Mouse (Mus musculus): ENCODE results near the gene Pdlim5. TPM values are rescaled to one million over a fixed set of nuclear protein-coding genes. Genes with fewer than 3 reads are reported as not detected.
"Not testable (repeated sequence)": the region's sequence is repeated elsewhere in the genome, so short reads cannot be mapped to it uniquely, and the experiment has no call there.

Gene Pdlim5
- 10 to 100 TPM; 16.7 to 21.0 TPM for total RNA-seq (2021)

GRCm38 (mm10) chr3:142395520-142396193 is at the start of gene Pdlim5:
Pdlim5 (minus strand) TSS chr3:142395696.
- intact Hi-C loops (cut with DNase I): no loop called here
- peak; percentile 77 to 83 for DNase-seq (ENCODE audit: low spot score in 2 of 2)

GRCm38 (mm10) chr3:142443710-142444043 is 48.2 kb upstream of the Pdlim5 start:
- no peak for DNase-seq (ENCODE audit: low spot score in 2 of 2)
- intact Hi-C loops (cut with DNase I): loop anchor here (2.0 kb wide), 1 partner anchor 149 kb away; no protein-coding TSS in a partner anchor

GRCm38 (mm10) chr3:142443006-142443709 is 47.7 kb upstream of the Pdlim5 start:
- intact Hi-C loops (cut with DNase I): loop anchor here (2.0 kb wide), 1 partner anchor 148 kb away; no protein-coding TSS in a partner anchor
- DNase-seq (ENCODE audit: low spot score in 2 of 2): peak; percentile 53 to 70

- intact Hi-C loops (cut with DNase I): loop anchor here (2.0 kb wide), 1 partner anchor 147 kb away; no protein-coding TSS in a partner anchor
These were observed 46.7 kb upstream of the Pdlim5 start for GRCm38 (mm10) chr3:142442161-142442560.

GRCm38 (mm10) chr3:142441142-142441541 is 45.6 kb upstream of the Pdlim5 start:
- DNase-seq (ENCODE audit: low spot score in 2 of 2): no peak
- intact Hi-C loops (cut with DNase I): no loop called here

More at GRCm38 (mm10) chr3:142442161-142442560, 46.7 kb upstream of the Pdlim5 start:
- no peak for DNase-seq (ENCODE audit: low spot score in 2 of 2)

- intact Hi-C loops (cut with DNase I): no loop called here
- no peak for DNase-seq (ENCODE audit: low spot score in 2 of 2)
These were observed 44.7 kb upstream of the Pdlim5 start for GRCm38 (mm10) chr3:142440191-142440590.

- no peak for DNase-seq (ENCODE audit: low spot score in 2 of 2)
- intact Hi-C loops (cut with DNase I): no loop called here
These were observed 44.1 kb upstream of the Pdlim5 start for GRCm38 (mm10) chr3:142439591-142440093.

GRCm38 (mm10) chr3:142438630-142439029 is 43.1 kb upstream of the Pdlim5 start:
- DNase-seq (ENCODE audit: low spot score in 2 of 2); intact Hi-C loops (cut with DNase I): not testable (repeated sequence)

GRCm38 (mm10) chr3:142436824-142437223 is 41.3 kb upstream of the Pdlim5 start:
- intact Hi-C loops (cut with DNase I): no loop called here
- DNase-seq (ENCODE audit: low spot score in 2 of 2): no peak

- intact Hi-C loops (cut with DNase I): no loop called here
- DNase-seq (ENCODE audit: low spot score in 2 of 2): no peak
These were observed 40.7 kb upstream of the Pdlim5 start for GRCm38 (mm10) chr3:142436212-142436611.

GRCm38 (mm10) chr3:142434786-142435168 is 39.3 kb upstream of the Pdlim5 start:
- DNase-seq (ENCODE audit: low spot score in 2 of 2): no peak
- intact Hi-C loops (cut with DNase I): no loop called here

GRCm38 (mm10) chr3:142434127-142434785 is 38.8 kb upstream of the Pdlim5 start:
- DNase-seq (ENCODE audit: low spot score in 2 of 2): no peak
- intact Hi-C loops (cut with DNase I): no loop called here

GRCm38 (mm10) chr3:142431481-142431880 is 36.0 kb upstream of the Pdlim5 start:
- DNase-seq (ENCODE audit: low spot score in 2 of 2): no peak
- intact Hi-C loops (cut with DNase I): no loop called here

- no peak for DNase-seq (ENCODE audit: low spot score in 2 of 2)
- intact Hi-C loops (cut with DNase I): no loop called here
These were observed 34.6 kb upstream of the Pdlim5 start for GRCm38 (mm10) chr3:142430048-142430447.

- intact Hi-C loops (cut with DNase I): no loop called here
- no peak for DNase-seq (ENCODE audit: low spot score in 2 of 2)
These were observed 31.3 kb upstream of the Pdlim5 start for GRCm38 (mm10) chr3:142426806-142427205.

- intact Hi-C loops (cut with DNase I): no loop called here
- no peak for DNase-seq (ENCODE audit: low spot score in 2 of 2)
These were observed 28.6 kb upstream of the Pdlim5 start for GRCm38 (mm10) chr3:142424134-142424533.

- DNase-seq (ENCODE audit: low spot score in 2 of 2): no peak
- intact Hi-C loops (cut with DNase I): no loop called here
These were observed 28.0 kb upstream of the Pdlim5 start for GRCm38 (mm10) chr3:142423501-142423917.

GRCm38 (mm10) chr3:142422229-142422628 is 26.7 kb upstream of the Pdlim5 start:
- intact Hi-C loops (cut with DNase I): no loop called here
- no peak for DNase-seq (ENCODE audit: low spot score in 2 of 2)

- intact Hi-C loops (cut with DNase I): no loop called here
- no peak for DNase-seq (ENCODE audit: low spot score in 2 of 2)
These were observed 26.0 kb upstream of the Pdlim5 start for GRCm38 (mm10) chr3:142421470-142421869.

GRCm38 (mm10) chr3:142417996-142418395 is 22.5 kb upstream of the Pdlim5 start:
- intact Hi-C loops (cut with DNase I): no loop called here
- DNase-seq (ENCODE audit: low spot score in 2 of 2): no peak
